Mouse (Mus musculus): ENCODE results near the gene Cyp2s1.
"Not testable (repeated sequence)": the region's sequence is repeated elsewhere in the genome, so short reads cannot be mapped to it uniquely, and the experiment has no call there.

GRCm38 (mm10) chr7:25792966-25793365 is 23.7 kb downstream of the Cyp2s1 start:
- TF ChIP-seq CTCF, EP300 (IDR thresholded peaks at IDR 0.05; ENCODE audit: low read depth): not testable (repeated sequence)
